Mouse (Mus musculus) T-helper 1 cell (primary cell): ENCODE measurements around the gene Pdha1.

ENCODE experiments used
- in situ Hi-C: fragments of 300-600 bp; cut with MboI, MseI; formaldehyde crosslinking; loops from one replicate; pipeline ENCODE4 v1.15.1; 2025; ENCODE audit warnings: high pct_unique_total_duplicates

Gene Pdha1

DNA sequence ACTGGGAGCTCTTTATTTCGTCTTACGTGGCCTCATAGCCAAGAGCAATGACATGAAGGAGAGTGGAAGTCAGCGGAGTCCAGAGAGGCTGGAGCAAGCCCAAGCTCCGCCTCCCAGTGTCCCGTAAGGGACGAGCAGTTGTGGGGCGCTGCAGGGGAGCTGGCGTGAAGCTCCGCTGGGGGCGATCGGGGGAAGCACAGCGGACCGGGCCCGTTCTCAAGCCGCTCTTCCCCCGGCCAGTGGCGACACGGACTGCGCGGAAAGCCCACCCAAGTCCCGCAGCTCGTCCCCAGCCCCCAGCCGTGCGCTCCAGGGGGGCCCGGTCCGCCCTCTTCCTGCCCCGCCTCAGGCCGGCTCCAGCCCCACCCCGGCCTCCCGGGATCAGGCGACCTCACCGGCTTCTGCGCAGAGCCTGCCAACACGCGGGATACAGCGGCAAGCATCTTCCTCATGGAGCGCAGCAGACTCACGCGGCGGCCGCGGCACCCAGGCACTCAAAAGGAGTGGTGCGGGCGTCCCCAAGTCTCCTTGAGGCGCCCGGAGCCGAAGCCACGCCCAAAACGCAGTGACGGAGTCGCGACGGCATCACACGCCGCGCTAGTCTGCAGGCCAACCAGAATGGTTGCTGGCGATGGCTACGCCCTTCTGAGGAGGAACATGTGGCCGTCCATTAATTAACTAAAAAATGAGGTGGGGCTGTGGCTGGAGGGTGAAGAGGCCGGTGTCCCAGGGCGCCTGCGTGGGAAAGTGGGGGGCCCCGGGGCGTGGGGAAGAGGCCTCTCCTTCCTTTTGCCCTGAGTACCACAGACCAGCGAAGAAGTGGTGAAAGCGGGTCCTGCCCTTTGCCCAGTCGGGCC lies at the start of gene Pdha1:
Pdha1 (minus strand) TSS at position 553 of the 857 bp plus-strand sequence.
- in situ Hi-C loops, result no loop called here

DNA sequence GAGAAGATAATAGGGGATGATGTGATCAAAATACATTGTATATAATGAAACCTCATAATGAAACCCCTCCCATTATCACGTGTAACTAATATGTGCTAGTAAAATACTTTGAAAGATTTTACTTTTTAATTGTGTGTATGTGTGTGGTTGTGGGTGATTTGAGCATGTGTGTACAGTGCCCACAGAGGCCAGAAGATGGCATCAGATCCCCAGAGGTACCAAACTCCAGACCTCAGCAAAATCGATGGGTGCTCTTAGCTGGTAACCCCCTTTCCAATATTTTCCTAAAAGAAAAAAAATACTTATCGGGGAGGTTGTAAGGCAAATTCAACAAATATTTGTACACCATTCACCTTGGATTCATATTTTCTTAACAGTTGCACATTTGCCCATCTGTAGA lies 40.8 kb upstream of the Pdha1 start:
- in situ Hi-C loops, result loop anchor here (10.0 to 25.0 kb wide), 2 partner anchors 436 to 858 kb away; no protein-coding TSS in a partner anchor

DNA sequence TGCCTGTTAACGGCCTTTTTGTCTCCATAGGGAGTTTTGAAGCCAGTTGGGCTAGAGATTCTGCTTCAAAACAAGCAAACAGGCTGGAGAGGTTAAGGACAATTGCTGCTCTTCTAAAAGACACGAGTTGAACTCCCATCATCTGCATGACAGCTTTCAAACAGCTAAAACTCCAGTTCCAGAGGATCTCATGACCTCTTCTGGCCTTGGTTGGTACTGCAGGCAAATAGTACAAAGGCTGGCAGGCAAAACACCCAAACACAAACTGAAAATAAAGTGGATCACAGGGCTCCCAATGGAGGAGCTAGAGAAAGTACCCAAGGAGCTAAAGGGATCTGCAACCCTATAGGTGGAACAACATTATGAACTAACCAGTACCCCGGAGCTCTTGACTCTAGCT lies 31.9 kb upstream of the Pdha1 start:
- in situ Hi-C loops, result loop anchor here (10.0 kb wide), 1 partner anchor 445 kb away; no protein-coding TSS in a partner anchor

DNA sequence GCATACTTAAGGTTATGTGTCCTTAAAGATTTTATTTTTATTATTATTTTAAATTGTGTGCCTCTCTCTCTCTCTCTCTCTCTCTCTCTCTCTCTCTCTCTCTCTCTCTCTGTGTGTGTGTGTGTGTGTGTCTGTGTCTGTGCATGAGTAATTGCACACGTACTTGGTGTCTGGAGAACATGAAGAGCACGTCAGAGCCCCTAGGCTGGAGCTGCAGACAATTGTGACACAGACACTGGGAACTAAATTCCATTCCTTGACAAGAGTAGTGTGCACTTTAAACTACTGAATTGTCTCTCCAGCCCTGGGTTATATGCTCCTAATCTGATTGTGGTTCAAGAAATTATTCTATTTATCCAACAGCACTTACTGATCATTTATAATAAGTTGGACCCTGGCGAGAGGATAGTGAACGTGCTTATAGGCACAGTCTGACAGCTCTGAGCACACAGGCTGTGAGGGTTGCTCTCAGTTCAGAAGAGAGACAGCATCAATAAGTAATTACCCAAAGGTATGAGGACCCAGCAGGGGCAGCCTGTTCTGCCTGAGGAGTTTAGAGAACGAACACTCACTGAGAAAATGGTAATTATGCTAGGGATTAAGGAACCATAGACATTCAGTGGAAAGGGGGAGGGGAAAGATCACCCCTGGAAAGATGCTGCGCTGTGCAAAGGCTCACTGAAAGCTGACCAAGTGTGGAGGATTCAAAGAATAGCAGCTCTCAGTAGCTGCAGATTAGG lies 28.2 kb upstream of the Pdha1 start:
- in situ Hi-C loops, result no loop called here

GRCm38 (mm10) chrX:160164259-160164658 lies 26.0 kb upstream of the Pdha1 start:
- in situ Hi-C loops, result no loop called here

GRCm38 (mm10) chrX:160153147-160153815 lies 15.1 kb upstream of the Pdha1 start:
- in situ Hi-C loops, result no loop called here

DNA sequence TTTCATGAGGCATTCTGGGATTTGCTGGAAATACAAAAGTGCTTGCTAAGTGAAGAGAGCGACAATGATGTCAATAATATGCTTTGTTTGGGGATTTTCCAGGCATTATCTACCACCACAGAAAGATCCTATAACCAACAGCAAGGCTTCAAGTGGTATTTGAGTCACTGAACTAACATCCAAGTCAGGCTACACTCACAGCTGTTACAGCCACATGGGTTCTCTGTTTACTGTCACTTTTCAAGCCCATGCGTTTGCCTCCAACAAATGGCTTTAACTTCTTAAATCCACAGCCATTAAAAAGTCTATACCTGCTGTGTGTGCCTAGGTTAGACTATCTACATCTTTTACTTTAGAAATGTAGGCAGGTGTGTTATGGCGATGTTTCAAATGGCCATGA lies 10.6 kb upstream of the Pdha1 start:
- in situ Hi-C loops, result no loop called here

DNA sequence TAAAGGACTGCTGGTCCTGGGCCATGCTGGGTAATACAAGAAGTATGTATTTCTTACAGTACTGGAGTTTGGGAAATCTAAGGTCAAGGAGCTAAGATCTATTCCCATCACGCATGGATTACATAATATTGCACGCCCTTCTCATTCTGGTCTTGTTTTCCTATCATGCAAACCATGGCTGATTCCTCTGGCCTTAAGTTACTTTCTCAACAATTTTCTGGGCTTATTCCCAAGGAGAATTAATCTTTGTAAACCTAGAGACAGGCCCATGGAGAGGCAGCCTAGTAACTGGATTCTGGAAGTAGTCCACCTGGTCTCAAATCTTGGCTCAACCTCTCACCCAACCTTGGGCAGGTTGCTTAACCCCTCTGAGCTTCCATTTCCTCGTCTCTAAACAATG lies 9.2 kb upstream of the Pdha1 start:
- in situ Hi-C loops, result no loop called here

- in situ Hi-C loops, result no loop called here
These were observed 8.6 kb upstream of the Pdha1 start for GRCm38 (mm10) chrX:160146806-160147205.

GRCm38 (mm10) chrX:160137177-160137860 lies 894 bp downstream of the Pdha1 start:
- in situ Hi-C loops, result no loop called here

- in situ Hi-C loops, result no loop called here
These were observed 2.1 kb downstream of the Pdha1 start for GRCm38 (mm10) chrX:160136153-160136552.

DNA sequence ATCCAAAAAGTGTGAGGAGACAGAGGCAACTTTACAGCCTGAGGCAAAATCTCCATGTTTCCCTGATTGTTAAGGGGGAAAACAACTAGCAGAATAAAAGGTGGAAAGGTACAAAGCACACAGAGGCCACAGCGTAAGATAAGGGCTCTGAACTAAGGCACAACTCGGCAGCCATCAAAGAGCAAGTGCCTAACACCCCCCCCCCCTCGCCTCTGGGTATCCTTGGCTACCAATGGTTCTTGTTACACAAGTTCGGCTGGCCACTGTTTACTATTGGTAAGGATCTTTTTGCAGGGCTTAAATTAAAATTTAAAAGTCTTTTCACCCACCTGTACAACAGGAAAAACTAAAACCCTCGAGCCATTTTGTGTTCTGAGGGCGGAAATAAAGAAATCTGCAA lies 2.5 kb downstream of the Pdha1 start:
- in situ Hi-C loops, result no loop called here

DNA sequence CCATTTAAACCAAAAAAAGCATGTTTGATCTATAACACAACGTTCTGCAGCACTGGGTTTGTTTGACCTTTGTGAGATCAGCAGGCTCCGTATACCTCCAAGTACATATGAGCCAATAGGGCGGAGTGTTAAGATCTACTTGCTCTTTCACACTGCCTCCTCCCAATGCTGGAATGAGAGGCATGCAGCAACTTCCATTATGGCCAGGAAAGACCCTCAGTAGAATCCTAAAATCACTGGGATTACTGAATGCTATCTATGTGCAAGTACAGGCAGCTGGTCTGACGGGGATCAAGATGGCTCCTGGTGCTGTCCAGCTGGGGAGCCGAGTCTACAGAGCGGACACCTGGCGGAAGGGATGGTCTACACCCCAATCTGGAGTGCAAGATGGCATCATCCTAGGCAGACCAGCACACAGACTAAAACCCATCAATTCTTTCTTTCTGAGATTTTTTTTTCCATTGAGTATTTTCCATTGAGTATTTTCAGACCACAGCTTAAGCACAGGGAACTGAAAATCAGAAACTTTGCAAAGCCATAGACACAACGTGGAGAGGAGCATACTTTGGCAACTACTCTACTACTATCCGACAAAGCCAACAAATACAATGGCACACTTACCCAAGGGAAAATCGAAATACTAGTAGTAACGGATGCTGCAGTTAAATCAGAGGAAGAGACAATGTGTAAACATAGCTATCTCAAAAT lies 3.9 kb downstream of the Pdha1 start:
- in situ Hi-C loops, result no loop called here

DNA sequence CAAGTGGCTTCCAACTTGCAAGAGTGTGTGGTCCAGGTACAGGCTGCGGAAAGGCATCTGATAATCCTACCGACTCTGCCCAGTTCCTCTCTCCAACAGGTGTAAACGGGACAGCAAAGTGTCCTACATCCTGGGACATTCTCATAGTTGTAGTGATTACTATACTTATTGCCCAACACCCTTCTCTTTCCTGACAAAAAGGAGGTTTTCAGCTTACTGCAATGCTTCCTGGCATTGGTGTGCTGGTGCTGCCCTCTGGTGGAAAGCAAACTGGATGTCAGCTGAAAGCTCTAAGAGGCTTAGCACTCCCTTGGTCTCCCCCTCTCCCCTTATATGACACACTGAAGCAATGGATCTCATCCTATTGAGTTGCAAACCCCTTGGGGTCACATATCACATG lies 21.6 kb downstream of the Pdha1 start:
- in situ Hi-C loops, result loop anchor here (5.0 to 10.0 kb wide), 2 partner anchors 144 to 492 kb away; partner anchors contain the start of gene Sh3kbp1

DNA sequence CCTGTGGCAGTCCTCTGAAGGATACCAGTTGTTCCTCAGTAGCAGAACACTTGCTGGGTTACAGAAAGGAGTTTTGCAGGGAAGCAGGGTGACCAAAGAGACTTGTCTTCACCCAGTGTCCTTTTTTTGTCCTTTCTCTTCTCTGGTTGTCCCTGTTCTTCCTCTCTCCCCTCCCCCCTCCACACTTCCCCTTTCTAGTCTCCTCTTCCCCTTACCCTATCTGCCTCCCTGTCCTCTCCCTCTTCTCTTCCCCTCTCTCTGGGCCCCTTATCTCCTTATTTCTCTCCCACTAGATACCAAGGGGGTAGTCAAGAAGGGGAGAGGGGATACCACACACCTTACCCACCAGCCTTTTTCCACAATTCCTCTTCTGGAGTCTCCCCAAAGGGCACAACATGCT lies 22.1 kb downstream of the Pdha1 start:
- in situ Hi-C loops, result loop anchor here (5.0 to 10.0 kb wide), 2 partner anchors 144 to 491 kb away; partner anchors contain the start of gene Sh3kbp1

DNA sequence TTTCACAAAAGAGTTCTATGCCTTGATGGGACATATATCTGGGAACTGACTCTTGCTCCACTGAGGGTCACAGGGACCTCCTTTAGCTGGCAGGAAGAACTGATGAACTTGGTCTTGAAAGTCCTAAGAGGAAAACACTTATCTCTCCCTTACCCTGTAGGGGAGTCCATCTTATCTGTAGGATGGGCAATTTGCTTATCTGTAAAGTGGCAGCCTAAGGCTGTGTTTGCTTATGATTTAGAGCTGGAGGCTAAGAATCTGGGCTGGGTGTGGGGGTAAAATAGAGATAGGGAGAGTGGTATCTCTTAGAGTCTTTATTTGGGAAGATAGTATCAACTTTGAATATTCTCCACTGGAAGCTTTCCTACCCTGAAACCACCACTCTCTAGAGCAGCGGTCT lies 24.4 kb downstream of the Pdha1 start:
- in situ Hi-C loops, result loop anchor here (10.0 kb wide), 1 partner anchor 489 kb away; the partner anchor contains the start of gene Sh3kbp1

- in situ Hi-C loops, result no loop called here
These were observed 30.4 kb downstream of the Pdha1 start for GRCm38 (mm10) chrX:160107817-160108216.

GRCm38 (mm10) chrX:160091973-160092372 lies 46.2 kb downstream of the Pdha1 start:
- in situ Hi-C loops, result no loop called here
